Mouse (Mus musculus): ENCODE measurements around the gene Rreb1. TPM values are rescaled to one million over a fixed set of nuclear protein-coding genes. Genes with fewer than 3 reads are reported as not detected.

The Rreb1 gene
- polyA plus RNA-seq, 1 experiment from 2014 or later: 21.1 TPM

- ATAC-seq (no peak), DNase-seq (ENCODE audit: low read depth, low spot score) (no peak)
- TF ChIP-seq CTCF (IDR thresholded peaks at IDR 0.05): no peak
- ChIA-PET POLR2A (no interaction called here), CTCF (interaction anchor here (0.8 kb wide), 1 partner anchor 20 kb away, joined by 3 read pairs; no protein-coding TSS in a partner anchor)
- no peaks in the 10 kb centered on the region for H3K27me3 ChIP-seq
- in situ Hi-C loops (cut with MboI; ENCODE audit: low pct_unique_long_range_greater_than_20kb): no loop called here
Measured at GRCm38 (mm10) chr13:37929532-37929931, 151.3 kb downstream of the Rreb1 start.

GRCm38 (mm10) chr13:37930091-37930490 lies 151.9 kb downstream of the Rreb1 start:
- TF ChIP-seq CTCF (IDR thresholded peaks at IDR 0.05): no peak
- no peak for DNase-seq (ENCODE audit: low read depth, low spot score)
- no peaks in the 10 kb centered on the region for H3K27me3 ChIP-seq
- ChIA-PET POLR2A (no interaction called here), CTCF (no interaction called here)
- ATAC-seq: no peak
- in situ Hi-C loops (cut with MboI; ENCODE audit: low pct_unique_long_range_greater_than_20kb): no loop called here

GRCm38 (mm10) chr13:37930621-37931020 lies 152.4 kb downstream of the Rreb1 start:
- no peak for ATAC-seq
- POLR2A ChIA-PET: no interaction called here
- CTCF ChIA-PET: interaction anchor here (0.6 kb wide), 1 partner anchor 18 kb away, joined by 3 read pairs; no protein-coding TSS in a partner anchor
- DNase-seq (ENCODE audit: low read depth, low spot score): no peak
- no peak for TF ChIP-seq CTCF (IDR thresholded peaks at IDR 0.05)
- H3K27me3 ChIP-seq: no peaks in the 10 kb centered on the region
- in situ Hi-C loops (cut with MboI; ENCODE audit: low pct_unique_long_range_greater_than_20kb): no loop called here

- in situ Hi-C loops (cut with MboI; ENCODE audit: low pct_unique_long_range_greater_than_20kb): no loop called here
- DNase-seq (ENCODE audit: low read depth, low spot score) (no peak), ATAC-seq (no peak)
- H3K27me3 ChIP-seq: no peaks in the 10 kb centered on the region
- POLR2A ChIA-PET: interaction anchor here (1.4 kb wide), 1 partner anchor 12 kb away, joined by 5 read pairs; no protein-coding TSS in a partner anchor
- CTCF ChIA-PET: interaction anchor here (0.6 kb wide), 2 partner anchors 19 to 1304 kb away, joined by 3 read pairs; no protein-coding TSS in a partner anchor
- no peak for TF ChIP-seq CTCF (IDR thresholded peaks at IDR 0.05)
Measured at GRCm38 (mm10) chr13:37931210-37931922, 153.2 kb downstream of the Rreb1 start.

- in situ Hi-C loops (cut with MboI; ENCODE audit: low pct_unique_long_range_greater_than_20kb): no loop called here
- no peaks in the 10 kb centered on the region for H3K27me3 ChIP-seq
- ChIA-PET POLR2A (no interaction called here), CTCF (interaction anchor here (1.3 to 1.5 kb wide), 2 partner anchors 24 to 78 kb away, joined by 3 to 6 read pairs; no protein-coding TSS in a partner anchor)
- no peak for DNase-seq (ENCODE audit: low read depth, low spot score)
- no peak for ATAC-seq
- no peak for TF ChIP-seq CTCF (IDR thresholded peaks at IDR 0.05)
Measured at GRCm38 (mm10) chr13:37934075-37934474, 155.9 kb downstream of the Rreb1 start.

GRCm38 (mm10) chr13:37934920-37935319 lies 156.7 kb downstream of the Rreb1 start:
- CTCF ChIA-PET: interaction anchor here (1.3 to 1.5 kb wide), 2 partner anchors 25 to 79 kb away, joined by 3 to 6 read pairs; no protein-coding TSS in a partner anchor
- no peak for DNase-seq (ENCODE audit: low read depth, low spot score)
- ATAC-seq: no peak
- in situ Hi-C loops (cut with MboI; ENCODE audit: low pct_unique_long_range_greater_than_20kb): no loop called here
- H3K27me3 ChIP-seq: no peaks in the 10 kb centered on the region
- POLR2A ChIA-PET: interaction anchor here (0.6 kb wide), 1 partner anchor 1633 kb away, joined by 4 read pairs; no protein-coding TSS in a partner anchor
- no peak for TF ChIP-seq CTCF (IDR thresholded peaks at IDR 0.05)

GRCm38 (mm10) chr13:37936351-37936750 lies 158.2 kb downstream of the Rreb1 start:
- ChIA-PET CTCF (no interaction called here), POLR2A (no interaction called here)
- DNase-seq (ENCODE audit: low read depth, low spot score): no peak
- H3K27me3 ChIP-seq: no peaks in the 10 kb centered on the region
- TF ChIP-seq CTCF (IDR thresholded peaks at IDR 0.05): no peak
- no peak for ATAC-seq
- in situ Hi-C loops (cut with MboI; ENCODE audit: low pct_unique_long_range_greater_than_20kb): no loop called here

- ATAC-seq: no peak
- POLR2A ChIA-PET: no interaction called here
- no peaks in the 10 kb centered on the region for H3K27me3 ChIP-seq
- CTCF ChIA-PET: no interaction called here
- no peak for TF ChIP-seq CTCF (IDR thresholded peaks at IDR 0.05)
- in situ Hi-C loops (cut with MboI; ENCODE audit: low pct_unique_long_range_greater_than_20kb): loop anchor here (5.0 kb wide), 3 partner anchors 93 to 483 kb away; no protein-coding TSS in a partner anchor
- DNase-seq (ENCODE audit: low read depth, low spot score): no peak
Measured at GRCm38 (mm10) chr13:37940167-37940566, 162.0 kb downstream of the Rreb1 start.

GRCm38 (mm10) chr13:37940649-37941048 lies 162.4 kb downstream of the Rreb1 start:
- ChIA-PET CTCF (no interaction called here), POLR2A (no interaction called here)
- H3K27me3 ChIP-seq: no peaks in the 10 kb centered on the region
- ATAC-seq (no peak), DNase-seq (ENCODE audit: low read depth, low spot score) (no peak)
- no peak for TF ChIP-seq CTCF (IDR thresholded peaks at IDR 0.05)
- in situ Hi-C loops (cut with MboI; ENCODE audit: low pct_unique_long_range_greater_than_20kb): loop anchor here (5.0 kb wide), 3 partner anchors 93 to 483 kb away; no protein-coding TSS in a partner anchor

- in situ Hi-C loops (cut with MboI; ENCODE audit: low pct_unique_long_range_greater_than_20kb): loop anchor here (5.0 kb wide), 3 partner anchors 94 to 484 kb away; no protein-coding TSS in a partner anchor
- TF ChIP-seq CTCF (IDR thresholded peaks at IDR 0.05): no peak
- no peak for ATAC-seq
- H3K27me3 ChIP-seq: no peaks in the 10 kb centered on the region
- POLR2A ChIA-PET: interaction anchor here (0.7 to 2.5 kb wide), 2 partner anchors 16 to 115 kb away, joined by 3 to 9 read pairs; no protein-coding TSS in a partner anchor
- CTCF ChIA-PET: no interaction called here
- no peak for DNase-seq (ENCODE audit: low read depth, low spot score)
Measured at GRCm38 (mm10) chr13:37941138-37941645, 163.0 kb downstream of the Rreb1 start.
